In the genomic region with DNA sequence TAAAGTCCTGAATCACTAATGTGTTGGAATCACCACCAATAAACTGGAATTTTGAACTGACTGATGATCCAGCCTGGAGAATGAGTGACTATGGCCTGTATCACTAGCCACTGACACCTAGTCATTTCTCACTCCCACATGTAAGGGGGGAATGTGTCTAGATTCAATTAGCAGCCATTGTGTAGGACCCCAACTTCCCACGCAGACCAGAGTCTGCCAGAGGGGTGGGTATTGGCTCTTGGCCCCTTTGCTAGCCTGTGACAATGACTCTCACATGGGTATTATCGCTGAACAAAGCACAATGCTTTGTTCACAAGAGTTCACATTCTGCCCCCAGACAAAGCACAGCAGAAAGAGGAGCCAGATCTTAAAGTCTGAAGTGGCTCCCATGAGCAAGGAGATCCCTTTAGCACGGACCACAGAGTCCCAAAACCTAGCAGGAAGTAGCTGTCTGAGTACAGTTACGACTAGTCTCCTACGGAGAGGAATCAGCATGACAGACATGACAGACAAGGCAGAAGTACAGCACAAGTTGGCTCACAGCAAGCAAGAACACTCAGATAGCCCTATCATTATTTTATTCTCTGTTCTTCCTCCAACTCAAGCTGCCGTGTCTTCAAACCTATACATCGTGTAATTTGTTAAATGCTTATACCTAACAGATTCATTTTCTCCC, we compare ENCODE assay signal across 31 mouse cellular contexts.
DNase-seq lines count a peak whose midpoint lies in the region; ATAC-seq lines count a peak whose summit lies in the region.
"Had no signal": no experiment of that assay in that cellular context is flagged by ENCODE, and none has a peak within 500 bp of the region (broad histone marks: within the 10 kb centered on the region; RNA-seq: fewer than 3 reads in every experiment).

No protein-coding gene starts in this region.

- no peak overlapping the region for H3K4me2 ChIP-seq in hindbrain, embryonic 16.5 days (ENCODE audit: low read length)
- no peak overlapping the region for H3K4me2 ChIP-seq in midbrain, embryonic 11.5 days
- H3K4me2 ChIP-seq in midbrain, embryonic 15.5 days, result no peak overlapping the region
- H3K4me2 ChIP-seq: embryonic facial prominence, embryonic 13.5 days; forebrain, embryonic 12.5 days; forebrain, embryonic 15.5 days; heart, embryonic 12.5 days; heart, embryonic 15.5 days; hindbrain, embryonic 12.5 days had no signal

- H3K27ac ChIP-seq in hindbrain, embryonic 10.5 days, result peak overlapping the region; percentile 64
- no peak overlapping the region for H3K27ac ChIP-seq in hindbrain, embryonic 16.5 days (ENCODE audit: low read depth, low read length)
- no peak overlapping the region for H3K27ac ChIP-seq in midbrain, embryonic 11.5 days (ENCODE audit: low read depth, low read length)
- H3K27ac ChIP-seq in midbrain, embryonic 15.5 days, result no peak overlapping the region
- H3K27ac ChIP-seq: embryonic facial prominence, embryonic 10.5 days; embryonic facial prominence, embryonic 13.5 days; forebrain, embryonic 12.5 days; forebrain, embryonic 15.5 days; heart, embryonic 15.5 days; hindbrain, embryonic 12.5 days; hindbrain, postnatal 0 days had no signal

- peak; percentile 18 for DNase-seq in hindbrain, embryonic 10.5 days (ENCODE audit: low spot score)
- peak; percentile 81 for DNase-seq in midbrain, embryonic 11.5 days (ENCODE audit: low spot score, missing footprints)
- DNase-seq in brain, adult 2 months (ENCODE audit: low read depth, low spot score), result peak; percentile 9
- DNase-seq in frontal cortex, adult 2 months (ENCODE audit: extremely low spot score in 1 of 2, low spot score in 1 of 2), result no peak
- DNase-seq: adrenal gland, adult 2 months; adrenal gland, postnatal 14 days; B cell, adult 2 months; cerebellum, adult 11-12 months; cerebellum, adult 8-10 months; cerebellum, postnatal 10 days; cerebellum, postnatal 36 days; embryo, embryonic 11 days; gastrocnemius, postnatal 10 days; gastrocnemius, postnatal 36 days; heart, postnatal 10 days; heart, postnatal 36 days had no signal

- H3K9ac ChIP-seq in hindbrain, embryonic 16.5 days (ENCODE audit: low read depth, low read length), result no peak overlapping the region
- no peak overlapping the region for H3K9ac ChIP-seq in midbrain, embryonic 11.5 days (ENCODE audit: low read length)
- H3K9ac ChIP-seq in midbrain, embryonic 15.5 days, result no peak overlapping the region
- H3K9ac ChIP-seq: embryonic facial prominence, embryonic 13.5 days; forebrain, embryonic 12.5 days; forebrain, embryonic 15.5 days; heart, embryonic 12.5 days; heart, embryonic 15.5 days; hindbrain, embryonic 12.5 days had no signal

- WGBS in hindbrain, embryonic 10.5 days, result 62% methylated on average over 7 of the region's 7 CpGs
- 39% methylated on average over 7 of the region's 7 CpGs for WGBS in hindbrain, embryonic 16.5 days
- WGBS in midbrain, embryonic 11.5 days, result 59% methylated on average over 7 of the region's 7 CpGs
- WGBS in midbrain, embryonic 15.5 days, result 47% methylated on average over 7 of the region's 7 CpGs

- no peaks in the 10 kb centered on the region for H3K27me3 ChIP-seq in hindbrain, embryonic 10.5 days (ENCODE audit: insufficient read depth, poor library complexity, severe bottlenecking)
- H3K27me3 ChIP-seq in hindbrain, embryonic 16.5 days (replicated peaks; ENCODE audit: control insufficient read depth, insufficient read depth, low read length), result no peaks in the 10 kb centered on the region
- H3K27me3 ChIP-seq in midbrain, embryonic 11.5 days (ENCODE audit: control insufficient read depth, insufficient read depth, low read length), result no peaks in the 10 kb centered on the region
- no peaks in the 10 kb centered on the region for H3K27me3 ChIP-seq in midbrain, embryonic 15.5 days (replicated peaks)
- H3K27me3 ChIP-seq: CH12.LX; embryonic facial prominence, embryonic 13.5 days; forebrain, embryonic 12.5 days; forebrain, embryonic 15.5 days; heart, embryonic 12.5 days; heart, embryonic 15.5 days; hindbrain, embryonic 12.5 days had no signal

- peaks cover 11% of the 10 kb centered on the region for H3K4me1 ChIP-seq in hindbrain, embryonic 10.5 days (replicated peaks)
- no peaks in the 10 kb centered on the region for H3K4me1 ChIP-seq in hindbrain, embryonic 16.5 days (ENCODE audit: control insufficient read depth, insufficient read depth, low read depth, low read length)
- no peaks in the 10 kb centered on the region for H3K4me1 ChIP-seq in midbrain, embryonic 11.5 days (ENCODE audit: control insufficient read depth, insufficient read depth, low read length)
- no peaks in the 10 kb centered on the region for H3K4me1 ChIP-seq in midbrain, embryonic 15.5 days
- H3K4me1 ChIP-seq: embryonic facial prominence, embryonic 10.5 days; forebrain, embryonic 12.5 days; forebrain, embryonic 15.5 days; heart, embryonic 12.5 days; heart, embryonic 15.5 days had no signal

- H3K4me3 ChIP-seq in hindbrain, embryonic 10.5 days, result no peak overlapping the region
- H3K4me3 ChIP-seq in hindbrain, embryonic 16.5 days (ENCODE audit: low read length), result no peak overlapping the region
- H3K4me3 ChIP-seq in midbrain, embryonic 11.5 days (ENCODE audit: low read depth, low read length), result no peak overlapping the region
- H3K4me3 ChIP-seq in midbrain, embryonic 15.5 days, result no peak overlapping the region
- H3K4me3 ChIP-seq: embryonic facial prominence, embryonic 10.5 days; embryonic facial prominence, embryonic 13.5 days; erythroblast, embryonic 14.5 days; forebrain, embryonic 12.5 days; forebrain, embryonic 15.5 days; heart, embryonic 12.5 days; heart, embryonic 15.5 days; hindbrain, embryonic 12.5 days had no signal

- ATAC-seq in hindbrain, embryonic 16.5 days, result no peak
- ATAC-seq in midbrain, embryonic 11.5 days (ENCODE audit: low FRiP score), result no peak
- no peak for ATAC-seq in midbrain, embryonic 15.5 days (replicated peaks)
- ATAC-seq: forebrain, embryonic 15.5 days; hindbrain, postnatal 0 days; inflammation-experienced regulatory T-cells, adult 6 months; intestine, embryonic 16.5 days had no signal

- no peaks in the 10 kb centered on the region for H3K9me3 ChIP-seq in hindbrain, embryonic 10.5 days
- H3K9me3 ChIP-seq in hindbrain, embryonic 16.5 days (ENCODE audit: control insufficient read depth, low read length), result no peaks in the 10 kb centered on the region
- H3K9me3 ChIP-seq in midbrain, embryonic 11.5 days (ENCODE audit: control insufficient read depth, low read length), result no peaks in the 10 kb centered on the region
- H3K9me3 ChIP-seq in midbrain, embryonic 15.5 days, result no peaks in the 10 kb centered on the region
- H3K9me3 ChIP-seq: embryonic facial prominence, embryonic 10.5 days; embryonic facial prominence, embryonic 13.5 days; forebrain, embryonic 12.5 days; forebrain, embryonic 15.5 days; G1E; heart, embryonic 12.5 days; heart, embryonic 15.5 days; hindbrain, embryonic 12.5 days had no signal

- H3K36me3 ChIP-seq in hindbrain, embryonic 10.5 days, result no peaks in the 10 kb centered on the region
- H3K36me3 ChIP-seq in hindbrain, embryonic 16.5 days (ENCODE audit: control insufficient read depth, insufficient read depth, low read length), result no peaks in the 10 kb centered on the region
- no peaks in the 10 kb centered on the region for H3K36me3 ChIP-seq in midbrain, embryonic 11.5 days (ENCODE audit: control insufficient read depth, insufficient read depth, low read length)
- no peaks in the 10 kb centered on the region for H3K36me3 ChIP-seq in midbrain, embryonic 15.5 days (replicated peaks)
- H3K36me3 ChIP-seq: embryonic facial prominence, embryonic 10.5 days; embryonic facial prominence, embryonic 13.5 days; forebrain, embryonic 12.5 days; forebrain, embryonic 15.5 days; G1E; heart, embryonic 12.5 days; heart, embryonic 15.5 days; hindbrain, embryonic 12.5 days had no signal

Comparison
In these comparisons a context has a peak if more than half of its experiments do, and no peak if none do; other contexts are left out.
1. DNase-seq: peak in hindbrain, embryonic 10.5 days (single experiment), midbrain, embryonic 11.5 days (single experiment) and brain, adult 2 months (single experiment); none in frontal cortex, adult 2 months (0 of 2).